ENCODE assay signal across 8 mouse cellular contexts in the genomic region with DNA sequence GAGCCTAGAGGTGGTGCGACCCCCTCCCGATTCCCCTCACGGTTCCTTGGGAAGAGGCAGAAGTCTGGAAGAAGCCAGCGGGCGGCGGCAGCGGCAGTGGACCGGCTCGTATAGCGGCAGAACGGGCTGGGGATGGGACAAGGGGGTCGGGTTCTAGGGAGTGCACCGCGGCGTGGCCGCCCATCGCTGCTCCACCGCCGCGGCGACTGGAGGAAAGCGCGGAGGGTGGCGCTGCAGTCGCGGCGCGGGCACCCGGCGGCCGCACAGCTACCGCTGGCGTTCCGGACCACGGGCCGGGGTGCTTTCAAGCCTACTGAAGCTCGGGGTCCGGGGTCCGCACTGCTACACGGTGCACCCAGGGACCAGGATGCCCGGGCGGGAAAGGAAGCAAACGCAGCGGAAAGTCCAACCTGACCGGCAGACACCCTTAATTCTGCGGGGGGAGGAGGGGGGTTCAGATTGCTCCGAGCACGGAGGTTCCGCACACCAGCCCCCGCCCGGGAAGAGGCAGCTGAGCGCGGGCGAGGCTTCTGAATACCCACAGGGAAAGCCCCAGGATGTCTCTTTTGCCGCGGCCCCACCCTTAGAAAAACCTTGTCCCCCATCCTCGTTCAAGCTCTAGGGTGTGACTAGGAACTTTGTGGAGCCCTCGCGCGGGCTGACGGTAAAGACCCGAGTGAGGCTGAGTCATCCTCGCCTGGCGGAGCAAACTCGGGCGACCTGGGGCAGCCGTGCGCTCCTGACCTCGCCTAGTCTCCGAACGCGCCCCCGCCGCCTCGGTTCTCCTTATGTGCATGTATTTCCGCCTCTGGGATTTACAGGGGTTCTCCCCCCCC. TPM values are rescaled to one million over a fixed set of nuclear protein-coding genes. Genes with fewer than 3 reads are reported as not detected.
A peak's percentile ranks its signal among the peaks of the same experiment; 100 is the strongest.
DNase-seq lines count a peak whose midpoint lies in the region; ATAC-seq and TF ChIP-seq lines count a peak whose summit lies in the region.
"Had no signal": no experiment of that assay in that cellular context is flagged by ENCODE, and none has a peak within 500 bp of the region (broad histone marks: within the 10 kb centered on the region; RNA-seq: fewer than 3 reads in every experiment).

No protein-coding gene starts in this region.

- H3K9me3 ChIP-seq in heart, embryonic 13.5 days = no peaks in the 10 kb centered on the region
- no peaks in the 10 kb centered on the region for H3K9me3 ChIP-seq in midbrain, embryonic 16.5 days (replicated peaks; ENCODE audit: control insufficient read depth, low read length, poor library complexity, severe bottlenecking)

- peaks cover 94% of the 10 kb centered on the region for H3K27me3 ChIP-seq in heart, embryonic 13.5 days (replicated peaks)
- peaks cover 5% of the 10 kb centered on the region for H3K27me3 ChIP-seq in midbrain, embryonic 16.5 days (ENCODE audit: control insufficient read depth, insufficient read depth, low read depth, low read length)

- no peaks in the 10 kb centered on the region for H3K36me3 ChIP-seq in heart, embryonic 13.5 days
- no peaks in the 10 kb centered on the region for H3K36me3 ChIP-seq in midbrain, embryonic 16.5 days (ENCODE audit: control insufficient read depth, insufficient read depth, low read length)

- H3K9ac ChIP-seq in heart, embryonic 13.5 days = peak overlapping the region; percentile 79
- H3K9ac ChIP-seq in midbrain, embryonic 16.5 days (ENCODE audit: low read depth, low read length) = peak overlapping the region; percentile 72

- peak; percentile 48; the same call in 1 of the 2 replicates for ATAC-seq in heart, embryonic 13.5 days (ENCODE audit: extremely low read depth, insufficient number of reproducible peaks, low FRiP score, low TSS enrichment)
- ATAC-seq in midbrain, embryonic 16.5 days = peak; percentile 79

- H3K4me2 ChIP-seq in heart, embryonic 13.5 days = peak overlapping the region; percentile 100
- peak overlapping the region; percentile 88 for H3K4me2 ChIP-seq in midbrain, embryonic 16.5 days (ENCODE audit: low read length)

- WGBS in heart, embryonic 13.5 days = under 1% methylated on average over 76 of the region's 76 CpGs
- under 1% methylated on average over 76 of the region's 76 CpGs for WGBS in midbrain, embryonic 16.5 days

- H3K27ac ChIP-seq in heart, embryonic 13.5 days (replicated peaks) = no peak overlapping the region
- peak overlapping the region; percentile 97 for H3K27ac ChIP-seq in left cerebral cortex, adult 2 months
- H3K27ac ChIP-seq in midbrain, embryonic 16.5 days (ENCODE audit: low read length) = peak overlapping the region; percentile 80

- peaks cover 25% of the 10 kb centered on the region for H3K4me1 ChIP-seq in heart, embryonic 13.5 days
- peaks cover 22% of the 10 kb centered on the region for H3K4me1 ChIP-seq in midbrain, embryonic 16.5 days (ENCODE audit: control insufficient read depth, insufficient read depth, low read length)

- DNase-seq in urinary bladder, adult 2 months (ENCODE audit: low spot score) = peak; percentile 30
- no peak for DNase-seq in urinary bladder, postnatal 10 days (ENCODE audit: low spot score)
- peak; percentile 61 for DNase-seq in embryo, embryonic 10 days (ENCODE audit: low spot score)
- DNase-seq in left cerebral cortex, adult 2 months (ENCODE audit: extremely low spot score in 1 of 2, low spot score in 2 of 2) = peak; percentile 64 to 72
- no peak for DNase-seq in MN1 (ENCODE audit: low spot score)

- intact Hi-C loops in left cerebral cortex, adult 2 months (cut with DNase I) = loop anchor here (1.0 to 5.0 kb wide), 4 partner anchors 45 to 214 kb away; no protein-coding TSS in a partner anchor

- TF ChIP-seq CTCF in left cerebral cortex, adult 2 months (IDR thresholded peaks at IDR 0.05) = peak; percentile 10; the same call in 1 of the 2 replicates

- peak overlapping the region; percentile 76 for H3K4me3 ChIP-seq in heart, embryonic 13.5 days
- H3K4me3 ChIP-seq in left cerebral cortex, adult 2 months = peak overlapping the region; percentile 66
- H3K4me3 ChIP-seq in midbrain, embryonic 16.5 days (ENCODE audit: low read depth, low read length) = peak overlapping the region; percentile 58

RNA-seq across cellular contexts. Expression of a gene that starts 0.9 kb away (rescaled TPM):
- polyA plus RNA-seq in urinary bladder, adult 2 months (2012; rRNA removed) = 4.0 and 4.8 TPM in 2 replicates
- 0.33 and 0.52 TPM in 2 replicates for polyA plus RNA-seq in heart, embryonic 13.5 days (2015; fragmentation: Nextera tagmentation; extraction: Ambion mirVana)
- total RNA-seq in left cerebral cortex, adult 2 months (2021) = 100 to 1,000 TPM; 112 to 115 TPM
- 31.0 and 36.4 TPM in 2 replicates for polyA plus RNA-seq in midbrain, embryonic 16.5 days (2015; fragmentation: Nextera tagmentation; extraction: Ambion mirVana)
- total RNA-seq: neutrophil, adult 5-6 weeks had no signal

Comparison
In these comparisons a context has a peak if more than half of its experiments do, and no peak if none do; other contexts are left out.
1. DNase-seq: peak in urinary bladder, adult 2 months (single experiment), embryo, embryonic 10 days (single experiment) and left cerebral cortex, adult 2 months (2 of 2); none in urinary bladder, postnatal 10 days (single experiment) and MN1 (single experiment).
2. Peak in every context shown above with its lines, with median percentiles within 50 percentile points of each other: H3K4me3 ChIP-seq.